Mouse (Mus musculus) kidney, adult 2 months (tissue): ENCODE measurements around the gene Galnt4. TPM values are rescaled to one million over a fixed set of nuclear protein-coding genes. Genes with fewer than 3 reads are reported as not detected.

Experiments
- DNase-seq: peaks from one replicate; pipeline ENCODE4 v3.0.0; 2021
- H3K27ac ChIP-seq: fragments of 200-500 bp; 2 replicates; pipeline ENCODE4 v1.5.1; 2012; ENCODE audit warnings: low read depth, low read length, control low read depth, inconsistent platforms; ENCODE audit not compliant: insufficient read depth
- H3K27me3 ChIP-seq: fragments of 200-500 bp; replicated peaks from 2 replicates; pipeline ENCODE4 v1.6.1; 2012; ENCODE audit warnings: mild to moderate bottlenecking, moderate library complexity, low read length, inconsistent platforms; ENCODE audit not compliant: control insufficient read depth, insufficient read depth
- H3K36me3 ChIP-seq: fragments of 200-500 bp; 2 replicates; pipeline ENCODE4 v1.6.1; 2012; ENCODE audit warnings: mild to moderate bottlenecking, moderate library complexity, low read length, inconsistent platforms; ENCODE audit not compliant: control insufficient read depth, insufficient read depth
- H3K4me1 ChIP-seq: fragments of 200-500 bp; 2 replicates; pipeline ENCODE4 v1.6.1; 2011; ENCODE audit warnings: low read length; ENCODE audit not compliant: control insufficient read depth, insufficient read depth
- H3K4me3 ChIP-seq: fragments of 200-500 bp; 2 replicates; pipeline ENCODE4 v1.5.1; 2011; ENCODE audit warnings: mild to moderate bottlenecking, low read depth, low read length, control low read depth; ENCODE audit not compliant: insufficient read depth
- CTCF ChIP-seq: fragments of 200-500 bp; conservative IDR thresholded peaks from 2 replicates; pipeline ENCODE4 v1.5.1; 2011; ENCODE audit warnings: low read depth, mild to moderate bottlenecking, control low read depth, low read length, moderate library complexity, mixed read lengths; ENCODE audit not compliant: insufficient read depth, insufficient read length
- POLR2A ChIP-seq: fragments of 200-500 bp; IDR thresholded peaks from one replicate; pipeline ENCODE4 v1.6.1; 2011; ENCODE audit warnings: low read depth, low read length, control low read depth
- WGBS: fragments of 180-500 bp; shearing (Covaris S2); methylation state at CpG from one replicate; pipeline ENCODE4 v1.1.7; 2018; 5-methylcytosine and 5-hydroxymethylcytosine counted together
- polyA plus RNA-seq: library from polyadenylated mRNA; depleted of rRNA; stranded (reverse); fragments of >200 nt; gene quantifications from 2 replicates; pipeline ENCODE4 v1.2.3, GENCODE M21; 2012

The Galnt4 gene
- polyA plus RNA-seq, 1 experiment = 1.7 TPM

- TF ChIP-seq POLR2A (no peak), CTCF (no peak)
- Histone ChIP-seq H3K27ac (no peak overlapping the region), H3K4me3 (no peak overlapping the region), H3K27me3 (no peaks in the 10 kb centered on the region), H3K4me1 (no peaks in the 10 kb centered on the region; the same call in 1 of the 2 replicates), H3K36me3 (no peaks in the 10 kb centered on the region)
- peak; percentile 12 for DNase-seq
- 84% methylated on average over 16 of the region's 16 CpGs for WGBS
These were observed 25.4 kb downstream of the Galnt4 start for GRCm38 (mm10) chr10:99133321-99133875.

GRCm38 (mm10) chr10:99136337-99136736, 28.4 kb downstream of the Galnt4 start:
- H3K27me3 ChIP-seq = no peaks in the 10 kb centered on the region
- H3K4me1 ChIP-seq = no peaks in the 10 kb centered on the region; the same call in 1 of the 2 replicates
- no peak for TF ChIP-seq POLR2A
- TF ChIP-seq CTCF = no peak
- H3K27ac ChIP-seq = no peak overlapping the region
- H3K36me3 ChIP-seq = no peaks in the 10 kb centered on the region
- DNase-seq = no peak
- 60% methylated on average over 5 of the region's 5 CpGs for WGBS
- no peak overlapping the region for H3K4me3 ChIP-seq

DNA sequence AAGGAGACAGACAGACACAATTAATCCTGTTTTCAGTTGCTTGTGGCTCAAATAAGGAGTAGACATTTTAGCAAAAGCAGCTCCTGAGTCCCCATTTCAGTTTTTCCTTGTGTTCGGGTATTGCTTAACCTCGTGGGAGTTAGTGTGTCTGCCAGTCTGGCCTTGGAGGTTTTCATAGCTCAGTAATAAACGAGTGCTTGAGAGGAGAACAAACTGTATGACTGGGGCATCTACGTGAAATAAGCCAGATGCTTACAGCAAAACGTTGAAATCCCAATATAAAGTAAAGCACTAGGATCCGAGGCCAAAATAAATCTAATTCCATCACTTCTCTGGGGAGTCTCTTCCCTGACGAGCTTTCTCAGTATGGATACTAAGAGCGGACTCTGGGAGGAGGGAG, 37.7 kb downstream of the Galnt4 start:
- H3K36me3 ChIP-seq = no peaks in the 10 kb centered on the region
- H3K27me3 ChIP-seq = no peaks in the 10 kb centered on the region
- no peak overlapping the region for H3K4me3 ChIP-seq
- DNase-seq = no peak
- TF ChIP-seq POLR2A = no peak
- no peak for TF ChIP-seq CTCF
- no peak overlapping the region for H3K27ac ChIP-seq
- WGBS = 68% methylated on average over 8 of the region's 8 CpGs
- no peaks in the 10 kb centered on the region for H3K4me1 ChIP-seq

GRCm38 (mm10) chr10:99146596-99146995, 38.6 kb downstream of the Galnt4 start:
- DNase-seq = no peak
- Histone ChIP-seq H3K36me3 (no peaks in the 10 kb centered on the region), H3K4me3 (no peak overlapping the region), H3K27ac (no peak overlapping the region), H3K27me3 (no peaks in the 10 kb centered on the region), H3K4me1 (no peaks in the 10 kb centered on the region)
- WGBS = 91% methylated on average over 8 of the region's 8 CpGs
- no peak for TF ChIP-seq CTCF
- TF ChIP-seq POLR2A = no peak

DNA sequence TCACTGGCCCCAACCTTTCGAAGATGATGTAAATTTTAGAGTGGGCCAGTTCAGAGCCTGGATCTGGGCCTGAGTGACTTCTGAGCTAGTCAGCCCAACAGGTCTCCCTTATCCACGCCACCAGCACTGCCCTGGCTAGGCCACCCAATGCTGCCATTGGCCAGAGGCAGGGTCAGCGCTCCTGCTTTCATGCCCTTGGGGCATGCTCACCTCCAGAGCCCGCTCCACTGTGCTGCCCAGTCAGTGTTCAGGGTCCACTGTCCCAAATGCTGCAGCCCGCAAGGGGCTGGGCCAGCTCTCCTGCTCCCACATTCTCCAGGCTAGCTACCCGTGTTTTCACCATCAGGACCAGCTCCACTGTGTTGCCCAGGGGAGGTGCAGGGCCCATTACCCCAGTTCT, 42.1 kb downstream of the Galnt4 start:
- DNase-seq = no peak
- H3K27me3 ChIP-seq = no peaks in the 10 kb centered on the region
- H3K4me1 ChIP-seq = no peaks in the 10 kb centered on the region
- TF ChIP-seq POLR2A = no peak
- TF ChIP-seq CTCF = no peak
- H3K36me3 ChIP-seq = no peaks in the 10 kb centered on the region
- WGBS = 93% methylated on average over 6 of the region's 6 CpGs
- H3K4me3 ChIP-seq = no peak overlapping the region
- H3K27ac ChIP-seq = no peak overlapping the region

GRCm38 (mm10) chr10:99151580-99151979, 43.6 kb downstream of the Galnt4 start:
- H3K36me3 ChIP-seq = no peaks in the 10 kb centered on the region
- TF ChIP-seq CTCF (no peak), POLR2A (no peak)
- no peaks in the 10 kb centered on the region for H3K4me1 ChIP-seq
- H3K27ac ChIP-seq = no peak overlapping the region
- H3K27me3 ChIP-seq = no peaks in the 10 kb centered on the region
- no peak overlapping the region for H3K4me3 ChIP-seq
- DNase-seq = no peak
- 95% methylated on average over 1 of the region's 1 CpGs for WGBS

GRCm38 (mm10) chr10:99152063-99152462, 44.1 kb downstream of the Galnt4 start:
- peak; percentile 53 for DNase-seq
- 80% methylated on average over 6 of the region's 6 CpGs for WGBS
- H3K36me3 ChIP-seq = no peaks in the 10 kb centered on the region
- no peaks in the 10 kb centered on the region for H3K4me1 ChIP-seq
- no peak overlapping the region for H3K27ac ChIP-seq
- H3K27me3 ChIP-seq = no peaks in the 10 kb centered on the region
- TF ChIP-seq CTCF (peak; percentile 67), POLR2A (no peak)
- H3K4me3 ChIP-seq = no peak overlapping the region
